Mouse (Mus musculus) heart, adult 9 months (tissue): Measurements from ENCODE around the gene Stxbp5l.
"Not testable (repeated sequence)": the region's sequence is repeated elsewhere in the genome, so short reads cannot be mapped to it uniquely, and the experiment has no call there.

Source experiments
- DNase-seq, 2 experiments: peaks; one replicate each; pipeline ENCODE4 v3.0.0; 2022; ENCODE audit warnings: low spot score in 2 of 2

The Stxbp5l gene

DNA sequence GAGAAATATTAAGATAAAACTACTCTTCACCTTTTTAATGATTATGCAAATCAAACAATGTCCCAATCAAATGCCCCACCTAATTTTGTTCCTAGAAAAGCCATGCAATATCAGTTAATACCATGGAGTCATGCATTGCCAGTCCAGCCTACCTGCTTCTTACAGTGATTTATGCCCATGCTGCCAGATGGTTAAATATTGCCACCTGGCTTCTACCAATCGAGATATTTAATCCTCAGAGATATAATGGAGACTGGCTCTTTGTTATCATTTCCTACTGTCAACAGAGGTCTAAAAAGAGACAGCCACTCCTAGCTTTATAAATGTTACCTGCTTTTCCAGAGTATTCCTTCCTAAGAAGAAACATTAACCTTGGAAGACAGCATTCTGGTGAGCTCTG is 104.6 kb downstream of the Stxbp5l start:
- no peak for DNase-seq

DNA sequence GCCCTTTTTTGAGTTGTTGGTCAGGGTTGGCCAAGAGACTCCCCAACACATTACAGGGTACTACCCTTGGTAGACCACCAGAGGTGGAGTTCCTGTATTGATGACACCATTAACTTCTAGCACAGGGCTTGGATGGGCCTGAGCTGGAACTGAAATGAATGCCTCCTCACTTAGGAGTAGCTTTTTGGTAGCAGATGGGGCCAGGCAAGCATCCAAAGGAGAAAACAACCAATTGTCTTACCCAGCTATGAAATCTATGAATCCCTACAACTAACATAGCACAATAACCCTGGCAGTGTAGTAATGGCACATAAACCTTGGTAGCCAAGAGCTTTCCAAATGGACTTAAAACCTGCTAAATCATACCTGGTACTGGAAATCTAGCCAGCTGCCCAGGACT is 111.1 kb downstream of the Stxbp5l start:
- no peak for DNase-seq

DNA sequence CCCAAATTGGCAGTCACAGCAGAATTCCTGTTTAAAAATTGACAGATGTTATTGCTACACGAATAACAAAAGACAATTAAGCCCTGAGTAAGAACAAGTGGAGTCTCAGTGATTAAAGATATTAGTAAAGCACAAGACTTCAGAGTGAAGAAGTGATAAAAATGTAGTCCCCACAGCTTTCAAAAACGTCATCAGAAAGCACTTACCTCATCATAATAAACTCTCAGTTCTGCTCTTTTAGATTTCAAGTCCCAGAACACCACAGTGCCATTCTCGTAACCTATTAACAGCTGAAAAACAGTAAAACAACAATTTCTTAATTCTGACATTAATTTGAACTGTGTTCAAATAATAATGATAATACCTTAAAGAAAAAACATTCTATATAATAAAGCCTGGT is 123.1 kb downstream of the Stxbp5l start:
- no peak for DNase-seq

DNA sequence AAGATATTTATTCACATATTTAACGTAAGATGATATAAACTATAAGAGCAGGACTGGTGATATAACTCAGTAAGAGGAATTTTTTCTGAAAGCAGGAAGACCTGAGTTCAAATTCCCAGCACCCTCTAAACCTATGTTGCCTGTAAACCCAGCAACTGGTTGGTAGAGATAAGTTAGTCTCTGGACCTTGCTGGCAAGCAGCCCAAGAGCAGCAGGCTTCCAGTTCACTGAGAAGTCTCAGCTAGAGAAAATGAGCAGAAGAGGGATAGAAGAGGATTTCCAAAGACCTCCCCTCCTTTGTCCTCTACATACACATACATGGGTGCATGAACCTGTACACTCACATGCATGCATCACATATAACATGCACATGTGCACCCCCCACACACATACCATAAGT is 165.6 kb downstream of the Stxbp5l start:
- DNase-seq: no peak

DNA sequence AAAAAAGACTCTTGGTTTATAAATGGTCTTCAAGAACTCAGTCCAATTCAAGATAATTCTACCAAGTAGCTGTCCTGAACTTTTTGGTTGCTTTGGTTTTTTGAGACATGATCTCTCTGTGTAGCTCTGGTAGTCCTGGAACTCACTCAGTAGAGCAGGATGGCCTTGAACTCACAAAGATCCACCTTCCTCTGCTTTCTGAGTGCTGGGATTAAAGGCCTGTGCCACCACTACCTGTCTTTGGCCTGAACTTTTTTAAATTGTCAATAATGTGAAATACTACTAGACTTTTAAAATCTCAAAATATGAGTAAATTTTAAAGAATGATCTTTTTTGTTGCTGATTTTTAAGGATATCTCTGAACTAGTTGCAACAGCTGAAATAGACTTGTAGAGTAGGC is 176.0 kb downstream of the Stxbp5l start:
- DNase-seq: no peak

DNA sequence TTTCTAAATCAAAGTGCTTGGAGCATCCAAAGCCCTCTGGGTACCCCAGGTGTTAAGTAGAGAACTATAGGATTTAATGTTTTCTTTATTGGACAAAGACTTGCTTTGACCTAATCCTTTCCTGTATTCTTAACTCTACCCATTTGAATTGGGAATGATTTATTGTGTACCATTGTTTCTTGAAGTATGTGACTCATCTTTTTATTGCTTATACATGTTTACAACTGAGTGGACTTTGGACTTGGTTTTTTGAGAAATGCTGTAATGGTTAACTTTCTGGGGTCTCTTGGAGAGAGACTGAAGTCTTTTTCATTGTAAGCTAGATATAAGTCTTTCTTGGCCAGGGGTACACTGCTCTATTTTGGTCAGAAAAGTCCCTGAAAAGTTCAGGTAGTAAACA is 190.6 kb downstream of the Stxbp5l start:
- no peak for DNase-seq

DNA sequence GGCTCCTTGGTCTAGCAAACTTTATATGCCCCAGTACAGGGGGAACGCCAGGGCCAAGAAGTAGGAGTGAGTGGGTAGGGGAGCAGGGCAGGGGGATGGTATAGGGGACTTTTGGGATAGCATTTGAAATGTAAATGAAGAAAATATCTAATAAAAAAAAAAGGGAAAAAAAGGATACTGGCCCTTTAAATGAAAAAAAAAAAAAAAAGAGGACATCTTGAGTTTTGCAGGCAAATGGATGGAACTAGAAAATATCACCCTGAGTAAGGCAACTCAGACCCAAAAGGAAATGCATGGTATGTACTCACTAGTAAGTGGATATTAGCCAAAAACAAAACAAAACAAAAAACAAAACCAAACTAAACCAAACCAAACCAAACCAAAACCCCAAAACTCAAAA is 259.6 kb downstream of the Stxbp5l start:
- not testable (repeated sequence) for DNase-seq

DNA sequence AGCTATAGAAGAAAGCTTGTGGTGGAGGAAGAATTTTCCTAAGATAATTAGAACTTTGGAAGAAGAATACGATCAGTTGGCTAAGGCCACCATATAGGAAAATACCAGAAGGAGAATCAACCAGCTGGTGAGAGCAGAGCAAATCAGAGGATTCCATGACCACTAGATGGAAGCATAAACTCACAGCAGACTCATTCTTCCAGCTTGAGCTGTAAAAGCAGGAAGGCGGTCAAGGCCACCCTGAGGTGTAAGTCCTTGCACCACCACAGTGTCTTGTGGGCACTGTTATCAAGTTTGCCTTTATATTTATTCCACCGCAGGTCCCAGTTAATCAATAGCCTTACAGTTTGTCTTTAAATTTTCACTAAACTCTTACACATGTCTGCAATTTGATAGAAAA is 275.5 kb downstream of the Stxbp5l start:
- DNase-seq: peak; percentile 2

DNA sequence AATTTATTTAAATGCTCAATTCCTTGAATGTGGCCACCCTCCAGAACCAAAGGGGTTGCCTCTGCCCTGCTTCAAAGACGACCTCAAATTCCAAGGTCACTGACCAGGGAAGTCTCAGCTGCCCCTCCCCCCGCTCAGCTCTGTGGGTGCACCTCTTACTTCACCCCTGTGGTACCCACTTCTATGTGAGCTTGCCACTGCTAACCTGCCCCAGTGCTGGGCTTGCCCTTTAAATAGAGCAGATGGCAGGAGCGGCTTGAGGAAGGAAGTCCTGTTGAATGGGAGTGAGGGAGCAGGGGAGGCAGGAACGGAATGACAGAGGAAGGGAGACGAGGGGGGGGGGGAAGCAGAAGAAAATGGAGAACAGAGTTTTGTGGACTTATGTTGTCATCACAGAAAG is 276.0 kb downstream of the Stxbp5l start:
- DNase-seq: no peak

DNA sequence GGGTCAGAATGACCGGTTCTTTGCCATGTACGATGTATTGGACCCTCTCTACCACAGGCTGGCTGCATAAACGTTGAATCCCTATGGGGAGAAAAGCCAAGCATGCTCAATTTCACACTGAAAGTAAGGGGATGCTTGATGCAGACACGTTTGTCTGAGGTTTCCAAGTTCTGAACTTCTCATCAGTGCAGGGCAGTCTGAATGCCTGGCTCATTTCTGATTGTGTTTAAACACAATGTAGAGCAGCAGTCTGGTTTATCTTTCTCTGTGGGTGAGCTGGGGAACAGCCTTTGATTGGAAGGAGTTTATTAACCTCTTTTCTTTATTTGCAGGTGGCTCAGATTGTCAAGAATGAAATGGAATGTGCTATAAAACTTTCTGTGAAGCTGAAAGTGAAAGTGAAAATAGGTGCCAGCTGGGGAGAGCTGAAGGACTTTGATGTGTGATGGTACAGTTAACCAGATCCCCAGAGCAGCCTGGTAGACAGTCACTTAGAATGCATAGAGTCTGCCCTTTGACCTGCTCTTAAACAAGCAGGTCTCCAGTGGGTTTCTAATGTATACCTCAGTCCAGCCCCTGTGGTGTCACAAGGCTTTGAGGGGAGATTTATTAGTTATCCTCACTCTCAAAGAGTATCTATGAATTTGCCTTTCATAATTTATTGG is 290.5 kb downstream of the Stxbp5l start:
- no peak for DNase-seq

DNA sequence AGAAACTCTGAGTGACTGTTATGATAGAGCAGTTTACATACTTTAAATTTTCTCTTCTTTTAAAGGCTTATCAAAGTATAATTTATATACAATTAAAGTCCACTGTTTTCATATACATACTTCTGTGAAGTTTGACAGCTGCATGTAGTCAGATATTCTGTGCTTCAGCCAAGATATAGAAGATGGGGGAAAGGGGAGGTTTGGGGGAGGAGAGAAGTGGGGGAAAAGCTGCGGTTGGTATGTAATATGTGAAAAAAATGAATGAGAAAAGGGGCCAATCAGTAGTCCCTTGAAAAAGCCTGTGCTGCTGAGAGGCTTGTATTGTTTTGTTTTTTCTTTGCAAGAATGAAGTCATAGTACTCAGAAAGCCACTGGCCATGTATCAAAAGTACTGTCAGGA is 295.1 kb downstream of the Stxbp5l start:
- DNase-seq: no peak

DNA sequence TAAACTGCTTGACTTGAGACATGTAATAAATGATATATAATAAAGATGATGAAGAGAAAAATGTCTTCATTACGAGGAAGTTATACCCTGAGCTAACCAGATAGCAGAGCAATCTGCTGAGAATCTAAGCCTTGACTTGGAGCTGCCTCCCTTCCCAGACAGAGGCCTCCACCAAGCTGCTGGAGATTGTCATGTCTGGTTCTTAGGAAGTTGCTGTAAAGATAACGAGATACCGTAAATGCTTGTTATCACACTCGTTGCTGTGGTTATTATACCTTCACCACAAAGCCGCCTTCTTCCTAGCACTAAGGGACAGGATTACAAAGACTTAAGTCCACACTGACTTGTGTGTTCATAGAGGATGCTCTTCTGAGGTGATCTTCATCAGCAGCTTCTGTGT is 312.4 kb downstream of the Stxbp5l start:
- DNase-seq: no peak
